Mouse (Mus musculus) intestine, embryonic 15.5 days (tissue): ENCODE data around the gene Bcap29. TPM values are rescaled to one million over a fixed set of nuclear protein-coding genes. Genes with fewer than 3 reads are reported as not detected.
A peak's percentile ranks its signal among the peaks of the same experiment; 100 is the strongest.

Experiments used
- ATAC-seq: fragments of 200-750 bp; cut with Nextera tagmentation; 2 replicates; pipeline ENCODE4 v1.8.0; 2017; ENCODE audit warnings: moderate TSS enrichment, moderate library complexity
- H3K27ac ChIP-seq: fragments of 300-500 bp; sonication (generic); 2 replicates; pipeline ENCODE4 v1.5.1; 2015; ENCODE audit warnings: mild to moderate bottlenecking, inconsistent platforms
- H3K27me3 ChIP-seq: fragments of 300-500 bp; sonication (generic); replicated peaks from 2 replicates; pipeline ENCODE4 v1.6.1; 2015; ENCODE audit warnings: inconsistent platforms
- H3K36me3 ChIP-seq: fragments of 300-500 bp; sonication (generic); 2 replicates; pipeline ENCODE4 v1.6.1; 2015; ENCODE audit warnings: inconsistent platforms
- H3K4me1 ChIP-seq: fragments of 300-500 bp; sonication (generic); replicated peaks from 2 replicates; pipeline ENCODE4 v1.6.1; 2015; ENCODE audit warnings: inconsistent platforms
- H3K4me2 ChIP-seq: fragments of 300-500 bp; sonication (generic); replicated peaks from 2 replicates; pipeline ENCODE4 v1.6.1; 2015; ENCODE audit warnings: mild to moderate bottlenecking, inconsistent platforms
- H3K4me3 ChIP-seq: fragments of 300-500 bp; sonication (generic); replicated peaks from 2 replicates; pipeline ENCODE4 v1.5.1; 2015; ENCODE audit warnings: inconsistent platforms
- H3K9ac ChIP-seq: fragments of 300-500 bp; sonication (generic); 2 replicates; pipeline ENCODE4 v1.6.1; 2015; ENCODE audit warnings: inconsistent platforms
- H3K9me3 ChIP-seq: fragments of 300-500 bp; sonication (generic); 2 replicates; pipeline ENCODE4 v1.6.1; 2016; ENCODE audit warnings: inconsistent platforms
- WGBS: fragments of 180-500 bp; shearing (Covaris S2); methylation state at CpG from one replicate; pipeline ENCODE4 v1.1.7; 2015; 5-methylcytosine and 5-hydroxymethylcytosine counted together
- polyA plus RNA-seq: library from polyadenylated mRNA; unstranded; fragments of >200 nt; fragmentation: Nextera tagmentation; extraction: Ambion mirVana; gene quantifications from 2 replicates; pipeline ENCODE4 v1.2.1, GENCODE M21; 2015

The Bcap29 gene
- polyA plus RNA-seq, 1 experiment from 2014 or later, result 41.7 TPM

GRCm38 (mm10) chr12:31613353-31613752 lies 21.1 kb downstream of the Bcap29 start:
- ATAC-seq, result no peak
- WGBS, result 59% methylated on average over 4 of the region's 4 CpGs

GRCm38 (mm10) chr12:31608138-31608537 lies 26.3 kb downstream of the Bcap29 start:
- no peaks in the 10 kb centered on the region for H3K36me3 ChIP-seq
- no peaks in the 10 kb centered on the region for H3K4me1 ChIP-seq
- 52% methylated on average over 3 of the region's 3 CpGs for WGBS
- H3K9me3 ChIP-seq, result no peaks in the 10 kb centered on the region
- no peak overlapping the region for H3K27ac ChIP-seq
- no peaks in the 10 kb centered on the region for H3K27me3 ChIP-seq
- H3K4me3 ChIP-seq, result no peak overlapping the region
- no peak for ATAC-seq
- H3K4me2 ChIP-seq, result no peak overlapping the region
- H3K9ac ChIP-seq, result no peak overlapping the region

More at GRCm38 (mm10) chr12:31613353-31613752, 21.1 kb downstream of the Bcap29 start:
- H3K36me3 ChIP-seq, result no peaks in the 10 kb centered on the region
- no peaks in the 10 kb centered on the region for H3K9me3 ChIP-seq
- no peak overlapping the region for H3K9ac ChIP-seq
- H3K4me2 ChIP-seq, result no peak overlapping the region
- no peaks in the 10 kb centered on the region for H3K4me1 ChIP-seq
- H3K27ac ChIP-seq, result no peak overlapping the region
- no peaks in the 10 kb centered on the region for H3K27me3 ChIP-seq
- H3K4me3 ChIP-seq, result no peak overlapping the region

- Histone ChIP-seq H3K4me3 (no peak overlapping the region), H3K9ac (no peak overlapping the region), H3K27ac (no peak overlapping the region), H3K27me3 (no peaks in the 10 kb centered on the region), H3K4me1 (no peaks in the 10 kb centered on the region), H3K36me3 (no peaks in the 10 kb centered on the region), H3K9me3 (no peaks in the 10 kb centered on the region), H3K4me2 (no peak overlapping the region)
- WGBS, result 71% methylated on average over 3 of the region's 3 CpGs
- ATAC-seq, result no peak
Measured at GRCm38 (mm10) chr12:31604894-31605293, 29.6 kb downstream of the Bcap29 start.

DNA sequence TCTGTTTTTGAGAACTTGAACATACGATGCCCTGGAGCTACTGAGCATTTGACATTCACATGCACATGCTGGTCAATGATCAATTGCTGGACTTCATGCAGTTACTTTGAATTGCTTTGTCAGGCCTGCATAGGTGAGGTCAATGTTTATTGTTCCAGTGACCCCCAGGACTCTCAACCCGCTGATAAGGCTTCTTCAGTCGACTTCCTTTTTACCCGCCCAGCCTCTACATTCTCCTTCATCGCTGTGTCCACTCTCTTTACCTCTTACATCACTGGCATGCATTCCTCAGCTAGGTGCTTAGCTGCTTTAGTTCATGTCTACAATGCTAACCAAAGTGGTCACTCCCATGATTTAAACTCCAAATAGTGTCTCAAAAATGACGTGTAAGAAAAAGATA lies 30.9 kb downstream of the Bcap29 start:
- no peak overlapping the region for H3K4me3 ChIP-seq
- 49% methylated on average over 6 of the region's 6 CpGs for WGBS
- H3K36me3 ChIP-seq, result no peaks in the 10 kb centered on the region
- no peak overlapping the region for H3K4me2 ChIP-seq
- no peaks in the 10 kb centered on the region for H3K9me3 ChIP-seq
- ATAC-seq, result no peak
- H3K4me1 ChIP-seq, result no peaks in the 10 kb centered on the region
- no peak overlapping the region for H3K27ac ChIP-seq
- no peak overlapping the region for H3K9ac ChIP-seq
- no peaks in the 10 kb centered on the region for H3K27me3 ChIP-seq

DNA sequence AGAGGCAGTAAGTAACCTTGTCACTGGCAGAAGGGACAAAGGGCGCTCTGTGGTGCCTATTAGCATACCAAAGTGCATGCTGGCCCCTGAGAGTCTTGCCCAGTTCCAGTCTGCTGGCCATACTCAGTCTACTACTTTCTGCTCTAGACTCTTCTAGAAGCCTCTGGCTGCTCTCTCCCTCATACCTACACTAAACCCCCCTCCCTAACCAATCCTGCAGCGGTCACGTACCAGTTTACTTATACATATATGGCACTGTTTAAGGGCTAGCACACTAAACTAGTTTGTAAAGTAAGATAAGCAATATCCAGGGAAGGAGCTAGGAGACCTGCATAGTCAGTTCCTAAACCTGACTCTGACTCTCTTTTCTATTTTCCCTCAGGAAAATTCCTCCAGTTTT lies 40.2 kb downstream of the Bcap29 start:
- no peak for ATAC-seq
- Histone ChIP-seq H3K36me3 (no peaks in the 10 kb centered on the region), H3K27ac (no peak overlapping the region), H3K4me2 (no peak overlapping the region), H3K9ac (no peak overlapping the region), H3K27me3 (no peaks in the 10 kb centered on the region), H3K9me3 (no peaks in the 10 kb centered on the region), H3K4me1 (no peaks in the 10 kb centered on the region), H3K4me3 (no peak overlapping the region)
- 73% methylated on average over 3 of the region's 3 CpGs for WGBS

DNA sequence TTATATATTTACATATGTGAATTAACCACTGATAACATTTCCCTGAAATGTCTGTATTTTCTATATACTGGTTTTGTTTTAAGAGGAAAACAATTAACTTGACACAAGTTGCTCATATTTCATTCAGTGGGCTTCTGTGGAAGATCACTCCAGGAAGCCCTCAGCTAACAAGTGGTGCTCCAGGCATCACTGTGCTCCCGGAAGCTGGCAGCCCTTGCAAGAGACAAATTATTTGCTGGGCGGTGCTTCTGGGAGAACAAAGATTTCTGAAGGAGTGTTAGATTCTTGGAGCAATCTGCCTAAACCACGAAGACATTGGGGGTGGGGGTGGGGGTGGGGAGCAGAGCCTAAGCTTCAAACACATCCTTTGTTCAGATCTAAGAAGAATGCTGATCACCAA lies 42.4 kb downstream of the Bcap29 start:
- 29% methylated on average over 3 of the region's 3 CpGs for WGBS
- ATAC-seq, result no peak
- no peaks in the 10 kb centered on the region for H3K9me3 ChIP-seq

DNA sequence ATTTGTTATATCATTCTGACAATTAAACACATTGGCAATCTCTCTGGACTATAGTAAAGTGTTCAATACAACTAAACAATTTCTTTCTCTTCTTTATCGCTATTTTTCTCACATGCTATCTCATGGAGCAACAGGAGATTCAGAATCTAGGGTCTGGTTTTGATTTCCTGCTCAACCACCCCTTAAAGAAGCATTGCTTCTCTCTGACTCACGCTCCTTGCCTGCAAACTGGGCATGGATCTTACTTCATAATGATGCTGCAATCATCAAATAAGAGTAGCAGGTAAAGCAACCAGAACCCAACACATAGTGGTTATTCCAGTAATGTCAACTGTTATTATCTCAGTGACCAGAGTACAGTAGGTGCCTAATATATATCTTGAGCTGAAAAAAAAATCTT lies 50.7 kb downstream of the Bcap29 start:
- H3K9me3 ChIP-seq, result no peaks in the 10 kb centered on the region
- H3K27me3 ChIP-seq, result no peaks in the 10 kb centered on the region
- no peak overlapping the region for H3K4me3 ChIP-seq
- ATAC-seq, result no peak
- no peak overlapping the region for H3K4me2 ChIP-seq
- H3K4me1 ChIP-seq, result no peaks in the 10 kb centered on the region
- H3K27ac ChIP-seq, result no peak overlapping the region
- 84% methylated on average over 2 of the region's 2 CpGs for WGBS
- H3K36me3 ChIP-seq, result no peaks in the 10 kb centered on the region
- no peak overlapping the region for H3K9ac ChIP-seq

More for the DNA sequence above, 42.4 kb downstream of the Bcap29 start:
- Histone ChIP-seq H3K36me3 (no peaks in the 10 kb centered on the region), H3K9ac (no peak overlapping the region), H3K4me2 (no peak overlapping the region), H3K4me3 (no peak overlapping the region), H3K4me1 (no peaks in the 10 kb centered on the region), H3K27me3 (no peaks in the 10 kb centered on the region), H3K27ac (no peak overlapping the region)

DNA sequence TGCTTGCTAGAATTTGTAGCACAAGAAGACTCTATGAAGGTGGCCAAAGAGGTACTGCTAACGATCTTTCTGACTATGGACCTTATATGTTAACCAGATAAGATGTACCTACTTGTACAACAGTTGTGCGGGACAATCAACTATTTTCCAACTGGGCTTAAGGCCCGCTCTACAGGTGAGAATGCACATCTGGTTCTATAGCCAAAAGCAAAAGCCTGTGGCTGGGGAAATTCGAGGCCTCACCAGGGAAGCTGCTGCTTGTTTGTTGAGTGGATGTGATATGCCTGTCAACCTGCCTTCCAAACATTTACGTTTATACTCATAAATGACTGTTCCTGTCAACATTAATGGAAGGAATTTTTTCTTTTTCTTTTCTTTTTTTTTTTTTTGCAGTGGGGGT lies 52.4 kb downstream of the Bcap29 start:
- Histone ChIP-seq H3K4me3 (no peak overlapping the region), H3K9ac (no peak overlapping the region), H3K36me3 (no peaks in the 10 kb centered on the region), H3K27me3 (no peaks in the 10 kb centered on the region), H3K27ac (no peak overlapping the region), H3K4me2 (no peak overlapping the region), H3K9me3 (no peaks in the 10 kb centered on the region), H3K4me1 (no peaks in the 10 kb centered on the region)
- ATAC-seq, result no peak
- 79% methylated on average over 5 of the region's 5 CpGs for WGBS

DNA sequence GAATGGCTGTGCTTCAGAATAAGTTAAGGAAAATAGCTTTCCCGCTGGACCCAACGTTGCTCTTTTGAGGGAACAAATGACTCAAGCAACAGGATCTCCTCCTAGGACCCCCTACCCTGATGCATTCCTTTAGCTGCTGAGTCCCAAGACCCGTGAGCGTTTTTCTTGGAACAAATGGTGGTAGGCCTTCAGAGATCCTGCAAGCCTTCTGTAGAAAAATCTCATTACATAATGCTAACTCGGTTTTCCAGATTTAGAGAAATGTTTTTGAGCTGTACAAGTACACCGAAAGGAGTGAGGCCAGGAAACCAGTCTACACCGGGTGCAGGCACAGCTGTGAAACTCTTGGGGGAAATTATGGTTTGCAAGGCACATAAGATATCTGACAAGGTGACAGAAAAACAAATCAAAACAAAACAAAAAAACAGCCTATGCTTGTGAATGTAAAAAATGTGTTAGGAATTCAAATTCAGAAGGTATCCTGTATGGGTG lies 53.1 kb downstream of the Bcap29 start:
- WGBS, result 68% methylated on average over 7 of the region's 7 CpGs
- no peaks in the 10 kb centered on the region for H3K36me3 ChIP-seq
- H3K27me3 ChIP-seq, result no peaks in the 10 kb centered on the region
- ATAC-seq, result no peak
- no peak overlapping the region for H3K4me2 ChIP-seq
- H3K27ac ChIP-seq, result no peak overlapping the region
- H3K9me3 ChIP-seq, result no peaks in the 10 kb centered on the region
- no peak overlapping the region for H3K4me3 ChIP-seq
- no peaks in the 10 kb centered on the region for H3K4me1 ChIP-seq
- H3K9ac ChIP-seq, result no peak overlapping the region

GRCm38 (mm10) chr12:31580634-31581318 lies 53.7 kb downstream of the Bcap29 start:
- no peak overlapping the region for H3K27ac ChIP-seq
- ATAC-seq, result peak; percentile 81
- no peak overlapping the region for H3K9ac ChIP-seq
- H3K9me3 ChIP-seq, result no peaks in the 10 kb centered on the region
- no peaks in the 10 kb centered on the region for H3K27me3 ChIP-seq
- 74% methylated on average over 5 of the region's 5 CpGs for WGBS
- H3K4me2 ChIP-seq, result no peak overlapping the region
- no peaks in the 10 kb centered on the region for H3K4me1 ChIP-seq
- no peak overlapping the region for H3K4me3 ChIP-seq
- no peaks in the 10 kb centered on the region for H3K36me3 ChIP-seq

GRCm38 (mm10) chr12:31578691-31579476 lies 55.6 kb downstream of the Bcap29 start:
- Histone ChIP-seq H3K36me3 (no peaks in the 10 kb centered on the region), H3K9ac (no peak overlapping the region), H3K9me3 (no peaks in the 10 kb centered on the region), H3K4me3 (no peak overlapping the region), H3K4me2 (no peak overlapping the region), H3K27ac (no peak overlapping the region), H3K27me3 (no peaks in the 10 kb centered on the region), H3K4me1 (no peaks in the 10 kb centered on the region)
- 82% methylated on average over 8 of the region's 8 CpGs for WGBS
- ATAC-seq, result no peak

DNA sequence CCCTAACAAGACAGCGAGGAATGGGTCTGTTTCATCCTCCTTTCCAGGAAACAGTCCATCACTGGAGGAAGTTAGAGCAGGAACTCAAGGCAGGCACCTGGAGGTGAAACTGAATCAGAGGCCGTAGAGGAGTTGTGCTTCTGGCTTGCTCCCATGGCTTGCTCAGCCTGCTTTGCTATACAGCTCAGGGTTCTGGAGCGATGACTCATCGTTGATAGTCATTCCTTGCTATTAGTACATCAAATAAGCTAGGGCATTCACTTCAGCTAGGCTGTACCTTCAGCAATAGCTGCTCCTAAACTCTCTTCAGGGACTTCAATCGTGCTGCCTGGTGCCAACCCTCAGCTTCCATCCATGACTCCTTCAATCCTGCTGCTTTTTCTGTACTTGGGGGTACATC lies 60.0 kb downstream of the Bcap29 start:
- Histone ChIP-seq H3K27ac (no peak overlapping the region), H3K36me3 (no peaks in the 10 kb centered on the region), H3K27me3 (no peaks in the 10 kb centered on the region), H3K4me2 (no peak overlapping the region), H3K9ac (no peak overlapping the region), H3K4me1 (no peaks in the 10 kb centered on the region), H3K4me3 (no peak overlapping the region), H3K9me3 (no peaks in the 10 kb centered on the region)
- WGBS, result 88% methylated on average over 5 of the region's 5 CpGs
- ATAC-seq, result no peak

DNA sequence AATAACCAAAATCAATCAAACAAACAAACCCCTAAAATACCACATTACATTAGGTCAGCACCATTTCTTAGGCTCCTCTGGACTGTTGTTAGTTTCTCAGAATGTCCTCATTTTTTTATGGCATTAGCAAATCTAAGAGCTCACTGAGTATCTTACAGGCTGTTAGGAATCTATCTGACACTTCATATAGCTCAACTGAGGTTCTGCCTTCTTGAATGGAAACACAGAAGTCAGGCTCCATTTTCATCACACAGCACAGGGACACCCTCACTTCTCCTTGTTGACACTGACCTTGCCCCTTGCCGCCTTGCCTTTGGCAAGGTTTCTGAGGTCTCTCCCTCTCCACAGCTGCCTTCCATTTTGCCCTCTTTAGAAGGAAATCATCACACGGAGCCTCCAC lies 64.7 kb downstream of the Bcap29 start:
- no peak overlapping the region for H3K4me2 ChIP-seq
- H3K27ac ChIP-seq, result no peak overlapping the region
- ATAC-seq, result no peak
- WGBS, result 54% methylated on average over 2 of the region's 2 CpGs
- no peak overlapping the region for H3K9ac ChIP-seq
- H3K4me1 ChIP-seq, result no peaks in the 10 kb centered on the region
- no peaks in the 10 kb centered on the region for H3K9me3 ChIP-seq
- no peak overlapping the region for H3K4me3 ChIP-seq
- H3K27me3 ChIP-seq, result no peaks in the 10 kb centered on the region
- no peaks in the 10 kb centered on the region for H3K36me3 ChIP-seq
